Mouse (Mus musculus) neutrophil, adult 5-6 weeks (primary cell): ENCODE results near the gene Tmem121. TPM values are rescaled to one million over a fixed set of nuclear protein-coding genes. Genes with fewer than 3 reads are reported as not detected.

Source experiments
- total RNA-seq: library from RNA; stranded (forward); fragments of 200-1000 nt; gene quantifications from 2 replicates; pipeline ENCODE4 v1.2.3, GENCODE M21; 2017

The Tmem121 gene
- total RNA-seq, 1 experiment from 2014 or later: not detected

Other genes starting within 250 kb of the Tmem121 start
- gene Nudt14, start 243.8 kb upstream of the Tmem121 start, total RNA-seq: 4.2 and 4.7 TPM in 2 replicates
- gene Btbd6, start 209.4 kb upstream of the Tmem121 start, total RNA-seq: 6.1 and 7.2 TPM in 2 replicates
- 104 and 124 TPM in 2 replicates for gene Brf1, start 185.2 kb upstream of the Tmem121 start, total RNA-seq
- gene Pacs2, start 171.4 kb upstream of the Tmem121 start, total RNA-seq: 17.2 and 23.0 TPM in 2 replicates
- 0.81 and 2.5 TPM in 2 replicates for gene Tex22, start 111.4 kb upstream of the Tmem121 start, total RNA-seq
- gene Mta1, start 87.7 kb upstream of the Tmem121 start, total RNA-seq: 12.8 and 17.7 TPM in 2 replicates
- gene Crip2, start 45.7 kb upstream of the Tmem121 start, total RNA-seq: 0.70 and 1.2 TPM in 2 replicates
- gene Crip1, start 39.6 kb upstream of the Tmem121 start, total RNA-seq: 361 and 448 TPM in 2 replicates
- gene Tedc1, start 29.5 kb upstream of the Tmem121 start, total RNA-seq: 3.8 and 7.9 TPM in 2 replicates